Mouse (Mus musculus) lung, embryonic 16.5 days (tissue): ENCODE measurements around the gene Lancl2. TPM values are rescaled to one million over a fixed set of nuclear protein-coding genes. Genes with fewer than 3 reads are reported as not detected.

Experiments
- ATAC-seq: fragments of 200-750 bp; cut with Nextera tagmentation; 2 replicates; pipeline ENCODE4 v1.8.0; 2017; ENCODE audit warnings: low read depth, mild to moderate bottlenecking, moderate library complexity
- H3K27ac ChIP-seq: fragments of 300-500 bp; sonication (generic); 2 replicates; pipeline ENCODE4 v1.5.1; 2014; ENCODE audit warnings: mild to moderate bottlenecking, control low read depth, low read length
- H3K27me3 ChIP-seq: fragments of 300-500 bp; sonication (generic); 2 replicates; pipeline ENCODE4 v1.6.1; 2014; ENCODE audit warnings: low read depth, low read length, mixed read lengths; ENCODE audit not compliant: control insufficient read depth, insufficient read depth
- H3K36me3 ChIP-seq: fragments of 300-500 bp; sonication (generic); 2 replicates; pipeline ENCODE4 v1.6.1; 2014; ENCODE audit warnings: low read length; ENCODE audit not compliant: control insufficient read depth, insufficient read depth
- H3K4me1 ChIP-seq: fragments of 300-500 bp; sonication (generic); replicated peaks from 2 replicates; pipeline ENCODE4 v1.6.1; 2014; ENCODE audit warnings: low read length, mixed read lengths; ENCODE audit not compliant: control insufficient read depth, insufficient read depth
- H3K4me2 ChIP-seq: fragments of 300-500 bp; sonication (generic); 2 replicates; pipeline ENCODE4 v1.6.1; 2014; ENCODE audit warnings: low read depth, low read length, control low read depth
- H3K4me3 ChIP-seq: fragments of 300-500 bp; sonication (generic); 2 replicates; pipeline ENCODE4 v1.5.1; 2014; ENCODE audit warnings: mild to moderate bottlenecking, low read length, control low read depth
- H3K9ac ChIP-seq: fragments of 300-500 bp; sonication (generic); 2 replicates; pipeline ENCODE4 v1.6.1; 2014; ENCODE audit warnings: low read length, control low read depth
- H3K9me3 ChIP-seq: fragments of 300-500 bp; sonication (generic); 2 replicates; pipeline ENCODE4 v1.6.1; 2016; ENCODE audit warnings: low read length; ENCODE audit not compliant: control insufficient read depth
- WGBS: fragments of 180-500 bp; shearing (Covaris S2); extraction: QIAGEN DNeasy Blood & Tissue Kit; methylation state at CpG from one replicate; pipeline ENCODE4 v1.1.7; 2014; 5-methylcytosine and 5-hydroxymethylcytosine counted together
- polyA plus RNA-seq: library from polyadenylated mRNA; unstranded; fragments of >200 nt; fragmentation: Nextera tagmentation; extraction: Ambion mirVana; gene quantifications from 2 replicates; pipeline ENCODE4 v1.2.1, GENCODE M21; 2015

Lancl2 gene
- polyA plus RNA-seq = 25.0 and 28.1 TPM in 2 replicates

GRCm38 (mm10) chr6:57702376-57702742 is at the start of gene Lancl2:
TSS of gene Lancl2 (plus strand) at chr6:57702540.
- ATAC-seq = peak; percentile 7; the same call in 1 of the 2 replicates

GRCm38 (mm10) chr6:57661295-57661694 is 41.0 kb upstream of the Lancl2 start:
- Histone ChIP-seq H3K36me3 (no peaks in the 10 kb centered on the region), H3K4me2 (no peak overlapping the region), H3K4me3 (no peak overlapping the region), H3K27me3 (no peaks in the 10 kb centered on the region), H3K9me3 (no peaks in the 10 kb centered on the region), H3K9ac (no peak overlapping the region), H3K27ac (no peak overlapping the region), H3K4me1 (no peaks in the 10 kb centered on the region)
- 46% methylated on average over 4 of the region's 4 CpGs for WGBS
- no peak for ATAC-seq

More at GRCm38 (mm10) chr6:57702376-57702742, at the start of gene Lancl2:
- peak within 1 kb of the TSS; percentile 81 for H3K4me2 ChIP-seq
- H3K4me1 ChIP-seq = peaks cover 4% of the 10 kb centered on the region; the same call in 1 of the 2 replicates
- H3K27me3 ChIP-seq = no peaks in the 10 kb centered on the region
- peak within 1 kb of the TSS; percentile 87 for H3K9ac ChIP-seq
- H3K9me3 ChIP-seq = no peaks in the 10 kb centered on the region
- H3K27ac ChIP-seq = peak within 1 kb of the TSS; percentile 98
- WGBS = under 1% methylated on average over 10 of the region's 10 CpGs
- no peaks in the 10 kb centered on the region for H3K36me3 ChIP-seq
- peak within 1 kb of the TSS; percentile 71 for H3K4me3 ChIP-seq

- WGBS = 89% methylated on average over 1 of the region's 1 CpGs
- no peak overlapping the region for H3K27ac ChIP-seq
- H3K9ac ChIP-seq = no peak overlapping the region
- no peak for ATAC-seq
- H3K9me3 ChIP-seq = no peaks in the 10 kb centered on the region
- no peak overlapping the region for H3K4me3 ChIP-seq
- no peak overlapping the region for H3K4me2 ChIP-seq
- H3K4me1 ChIP-seq = no peaks in the 10 kb centered on the region
- H3K36me3 ChIP-seq = peaks cover 25% of the 10 kb centered on the region
- no peaks in the 10 kb centered on the region for H3K27me3 ChIP-seq
These were observed 18.2 kb upstream of the Lancl2 start for GRCm38 (mm10) chr6:57684156-57684555.

- Histone ChIP-seq H3K9me3 (no peaks in the 10 kb centered on the region), H3K4me3 (peak within 1 kb of the TSS; percentile 87), H3K4me1 (peaks cover 4% of the 10 kb centered on the region), H3K9ac (peak within 1 kb of the TSS; percentile 87), H3K27ac (peak within 1 kb of the TSS; percentile 98), H3K27me3 (no peaks in the 10 kb centered on the region), H3K36me3 (peaks cover 21% of the 10 kb centered on the region), H3K4me2 (peak within 1 kb of the TSS; percentile 75)
- 1% methylated on average over 42 of the region's 52 CpGs for WGBS
- peak; percentile 99 for ATAC-seq
These were observed 10.7 kb upstream of the Lancl2 start, which contains the start of gene Pyurf for GRCm38 (mm10) chr6:57691467-57692261. TSS of gene Pyurf (minus strand) at chr6:57692078.

GRCm38 (mm10) chr6:57693116-57693515 is 9.2 kb upstream of the Lancl2 start:
- ATAC-seq = no peak
- H3K27ac ChIP-seq = no peak overlapping the region
- H3K36me3 ChIP-seq = peaks cover 13% of the 10 kb centered on the region
- H3K9ac ChIP-seq = no peak overlapping the region
- 77% methylated on average over 3 of the region's 3 CpGs for WGBS
- peaks cover 4% of the 10 kb centered on the region for H3K4me1 ChIP-seq
- no peak overlapping the region for H3K4me3 ChIP-seq
- H3K27me3 ChIP-seq = no peaks in the 10 kb centered on the region
- no peaks in the 10 kb centered on the region for H3K9me3 ChIP-seq
- H3K4me2 ChIP-seq = no peak overlapping the region

- Histone ChIP-seq H3K9ac (no peak overlapping the region), H3K27ac (no peak overlapping the region), H3K4me2 (peak overlapping the region; percentile 81), H3K27me3 (no peaks in the 10 kb centered on the region), H3K4me1 (peaks cover 4% of the 10 kb centered on the region; the same call in 1 of the 2 replicates), H3K4me3 (no peak overlapping the region), H3K36me3 (no peaks in the 10 kb centered on the region), H3K9me3 (no peaks in the 10 kb centered on the region)
- ATAC-seq = no peak
- 67% methylated on average over 4 of the region's 4 CpGs for WGBS
These were observed 654 bp upstream of the Lancl2 start for GRCm38 (mm10) chr6:57701686-57702085.

GRCm38 (mm10) chr6:57702743-57703499 is 581 bp downstream of the Lancl2 start:
- H3K27ac ChIP-seq = peak overlapping the region; percentile 98
- peak; percentile 100 for ATAC-seq
- under 1% methylated on average over 57 of the region's 59 CpGs for WGBS
- peak overlapping the region; percentile 87 for H3K9ac ChIP-seq
- H3K27me3 ChIP-seq = no peaks in the 10 kb centered on the region
- H3K4me1 ChIP-seq = peaks cover 4% of the 10 kb centered on the region; the same call in 1 of the 2 replicates
- H3K4me3 ChIP-seq = peak overlapping the region; percentile 71
- no peaks in the 10 kb centered on the region for H3K36me3 ChIP-seq
- H3K9me3 ChIP-seq = no peaks in the 10 kb centered on the region
- peak overlapping the region; percentile 81 for H3K4me2 ChIP-seq

GRCm38 (mm10) chr6:57703703-57704102 is 1.4 kb downstream of the Lancl2 start:
- peak overlapping the region; percentile 71 for H3K4me3 ChIP-seq
- peak overlapping the region; percentile 87 for H3K9ac ChIP-seq
- H3K27ac ChIP-seq = peak overlapping the region; percentile 98
- WGBS = 13% methylated on average over 2 of the region's 2 CpGs
- no peaks in the 10 kb centered on the region for H3K36me3 ChIP-seq
- no peaks in the 10 kb centered on the region for H3K27me3 ChIP-seq
- H3K4me2 ChIP-seq = peak overlapping the region; percentile 81
- ATAC-seq = peak; percentile 30
- peaks cover 4% of the 10 kb centered on the region; the same call in 1 of the 2 replicates for H3K4me1 ChIP-seq
- no peaks in the 10 kb centered on the region for H3K9me3 ChIP-seq

GRCm38 (mm10) chr6:57706721-57707120 is 4.4 kb downstream of the Lancl2 start:
- Histone ChIP-seq H3K36me3 (no peaks in the 10 kb centered on the region), H3K4me3 (no peak overlapping the region), H3K4me2 (no peak overlapping the region), H3K9ac (no peak overlapping the region), H3K27me3 (no peaks in the 10 kb centered on the region), H3K4me1 (peaks cover 4% of the 10 kb centered on the region; the same call in 1 of the 2 replicates), H3K27ac (no peak overlapping the region), H3K9me3 (no peaks in the 10 kb centered on the region)
- WGBS = 89% methylated on average over 1 of the region's 1 CpGs
- ATAC-seq = no peak
